Mouse (Mus musculus): ENCODE data around the gene Gstp2.

GRCm38 (mm10) chr19:3991562-3991961 is 54.3 kb downstream of the Gstp2 start:
- TF ChIP-seq MYOD1 (IDR thresholded peaks at IDR 0.05; ENCODE audit: control insufficient read depth in 1 of 3, insufficient read length in 2 of 3, low read depth in 2 of 3) (no peak), USF1 (IDR thresholded peaks at IDR 0.05; ENCODE audit: low read depth) (no peak), E2F4 (IDR thresholded peaks at IDR 0.05; ENCODE audit: insufficient read depth) (no peak), TCF3 (IDR thresholded peaks at IDR 0.05; ENCODE audit: insufficient read length, low read depth) (no peak), POLR2A (IDR thresholded peaks at IDR 0.05; ENCODE audit: insufficient read length, low read depth) (no peak)

Measured in myocyte (in vitro differentiated cells).